Mouse (Mus musculus) B cell, adult 2 months (primary cell): ENCODE results near the gene Rilpl1.
A peak's percentile ranks its signal among the peaks of the same experiment; 100 is the strongest.
"Not testable (repeated sequence)": the region's sequence is repeated elsewhere in the genome, so short reads cannot be mapped to it uniquely, and the experiment has no call there.

Experiments used
- DNase-seq, 2 experiments: peaks; one replicate each; pipeline ENCODE4 v3.0.0; 2022

Rilpl1 gene

GRCm38 (mm10) chr5:124529191-124529651 lies 2.0 kb downstream of the Rilpl1 start:
- DNase-seq, result no peak

DNA sequence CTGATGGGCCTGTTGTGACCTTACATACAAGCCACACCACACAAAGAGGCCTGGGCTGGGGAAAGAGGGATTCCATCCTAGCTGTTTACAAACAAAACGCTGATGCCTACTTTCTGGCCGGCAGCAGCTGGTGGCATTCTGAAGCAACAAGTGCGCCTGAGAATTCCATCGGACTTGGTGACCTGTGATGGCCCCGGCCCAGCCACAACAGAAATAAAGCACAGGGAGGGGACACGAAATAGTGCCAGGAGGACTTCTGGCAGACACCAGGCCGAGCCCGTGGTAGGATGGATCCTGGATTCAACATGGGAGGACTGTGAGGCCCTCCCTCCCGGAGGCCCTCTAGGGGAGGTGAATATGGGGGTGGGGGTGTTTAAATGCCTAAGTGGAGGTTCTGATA lies 2.4 kb downstream of the Rilpl1 start:
- DNase-seq, result no peak

DNA sequence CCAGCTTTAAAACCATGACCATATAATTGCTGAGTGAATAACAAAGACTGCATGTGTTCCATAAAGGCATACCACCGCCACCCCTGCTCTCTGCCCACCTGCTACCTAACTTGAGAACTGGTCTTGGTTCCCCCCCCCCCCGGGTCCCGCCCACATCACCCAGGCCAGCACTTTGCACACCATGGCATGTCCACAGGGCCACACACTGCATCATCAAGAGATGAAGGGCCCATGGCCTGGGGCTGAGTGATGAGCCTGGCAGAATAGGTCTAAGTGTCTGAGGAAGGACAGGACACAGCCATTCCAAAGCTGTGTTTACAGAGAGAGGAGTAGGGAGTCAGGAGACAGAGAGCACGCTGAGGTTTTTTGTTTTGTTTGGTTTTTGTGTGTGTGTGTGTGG lies 2.8 kb downstream of the Rilpl1 start:
- DNase-seq, result no peak

GRCm38 (mm10) chr5:124524943-124525342 lies 6.2 kb downstream of the Rilpl1 start:
- DNase-seq, result no peak

- DNase-seq, result no peak
Observed at GRCm38 (mm10) chr5:124523032-124523431, 8.2 kb downstream of the Rilpl1 start.

DNA sequence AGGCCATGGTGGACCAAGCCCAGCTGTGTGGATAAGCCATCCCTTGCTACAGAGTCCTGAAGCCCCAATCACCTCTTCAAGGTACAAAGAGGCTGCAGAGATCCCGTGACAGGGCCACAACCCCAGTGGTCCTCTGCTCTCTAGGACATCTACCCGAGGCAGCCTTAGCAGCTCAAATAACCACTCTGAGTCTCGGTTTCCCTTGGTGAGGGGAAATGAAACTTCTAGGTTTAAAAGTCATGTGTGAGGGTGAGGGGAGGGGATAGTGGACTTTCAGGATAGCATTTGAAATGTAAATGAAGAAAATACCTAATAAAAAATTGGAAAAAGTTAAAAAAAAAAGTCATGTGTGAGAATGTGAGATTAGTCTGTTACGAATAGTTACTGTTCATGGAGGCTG lies 9.6 kb downstream of the Rilpl1 start:
- peak in 1 of 2 experiments; percentile 21 for DNase-seq

GRCm38 (mm10) chr5:124518648-124519047 lies 12.5 kb downstream of the Rilpl1 start:
- no peak for DNase-seq

- DNase-seq, result no peak
Observed at GRCm38 (mm10) chr5:124515789-124516188, 15.4 kb downstream of the Rilpl1 start.

GRCm38 (mm10) chr5:124510536-124511050 lies 20.6 kb downstream of the Rilpl1 start:
- no peak for DNase-seq

DNA sequence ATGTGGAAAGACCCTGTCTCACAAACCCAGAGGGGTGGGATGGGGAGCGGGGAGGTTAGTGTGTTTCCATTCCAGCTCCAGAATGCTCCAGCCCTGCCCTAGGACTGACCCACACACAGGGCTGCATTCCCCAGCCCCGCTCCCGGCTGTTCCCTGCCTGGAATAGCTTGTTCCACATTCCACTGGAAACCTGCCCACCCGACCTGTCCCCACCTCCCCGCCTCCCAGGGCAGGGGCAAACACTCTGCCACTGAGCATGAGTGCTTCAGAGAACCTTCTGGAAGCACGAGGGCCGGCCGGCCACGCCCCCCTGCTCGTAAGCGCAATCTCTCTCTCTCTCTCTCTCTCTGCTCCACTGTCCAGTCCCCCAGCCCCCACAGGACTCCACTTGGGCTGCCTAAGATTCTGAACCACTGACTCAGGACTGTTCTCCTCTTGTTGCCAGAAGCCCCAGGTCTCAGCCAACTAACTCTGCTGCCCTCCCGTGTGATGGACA lies 21.4 kb downstream of the Rilpl1 start:
- DNase-seq, result no peak

GRCm38 (mm10) chr5:124509200-124509599 lies 22.0 kb downstream of the Rilpl1 start:
- DNase-seq, result no peak

DNA sequence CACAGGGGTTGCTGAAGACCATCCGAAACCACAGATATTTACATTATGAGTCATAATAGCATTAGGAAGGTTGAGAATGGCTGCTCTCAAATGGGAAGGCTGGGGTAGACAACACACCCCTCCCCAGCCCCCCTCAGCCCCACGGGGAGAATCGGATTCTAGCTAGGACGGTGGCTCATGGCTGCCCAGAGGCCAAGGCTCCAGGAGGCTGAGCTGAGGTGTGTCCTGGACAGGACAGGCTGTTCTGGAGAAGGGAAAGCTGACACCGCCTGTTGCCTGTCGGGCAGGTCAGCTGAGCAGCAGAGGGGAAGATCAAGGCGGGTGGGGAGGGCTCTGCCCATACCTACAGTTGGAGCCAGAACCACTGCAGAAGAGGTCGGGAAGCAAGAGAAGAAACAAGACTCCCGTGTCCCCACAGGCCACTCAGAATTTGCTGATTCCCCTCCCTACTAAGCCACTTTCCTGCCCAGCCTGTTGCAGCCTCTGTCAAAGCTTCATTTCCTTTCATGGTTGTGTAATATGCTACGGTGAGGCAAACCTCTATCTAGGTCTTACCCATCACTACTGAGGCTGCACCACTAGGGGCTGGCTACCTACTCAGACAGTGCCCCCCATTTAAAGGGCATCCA lies 24.3 kb downstream of the Rilpl1 start:
- DNase-seq, result no peak

DNA sequence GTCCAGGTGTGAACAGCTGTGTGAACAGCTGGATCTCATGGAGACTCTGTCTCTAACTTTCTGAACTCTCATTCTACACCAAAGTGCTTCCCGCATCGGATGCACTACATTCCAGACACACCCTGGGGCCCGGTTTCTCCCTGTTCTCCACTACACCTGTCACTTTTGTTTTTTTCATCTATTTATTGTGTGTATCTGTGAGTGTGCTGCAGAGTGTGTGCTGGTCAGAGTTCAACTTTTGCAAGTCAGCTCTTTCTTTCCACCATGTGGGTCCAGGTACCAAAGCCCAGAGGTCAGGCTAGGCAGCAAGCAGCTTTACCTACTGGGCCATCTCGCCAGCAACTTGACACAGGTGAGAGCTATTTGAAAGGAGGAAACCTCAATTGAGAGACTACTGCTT lies 26.0 kb downstream of the Rilpl1 start:
- no peak for DNase-seq

DNA sequence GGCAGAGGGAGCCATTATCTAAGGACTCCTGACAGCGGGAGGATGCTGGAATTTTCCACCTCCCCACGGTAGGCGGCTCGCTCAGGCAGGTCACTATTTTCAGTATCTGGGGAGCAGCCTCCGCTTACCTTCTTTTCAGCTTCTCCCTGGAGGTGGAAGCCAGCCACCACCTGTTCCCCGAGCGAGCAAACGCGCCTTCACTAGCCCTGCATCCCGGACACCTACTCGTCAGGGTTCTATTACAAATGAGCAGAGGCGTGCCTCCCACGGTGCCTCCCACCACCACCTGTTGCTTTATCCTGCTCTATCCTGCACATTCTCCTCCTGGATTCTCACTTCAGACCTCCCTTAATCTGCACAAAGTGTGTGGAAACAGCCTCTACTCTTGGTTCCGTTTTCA lies 27.4 kb downstream of the Rilpl1 start:
- no peak for DNase-seq

- DNase-seq, result no peak
Observed at GRCm38 (mm10) chr5:124501541-124501940, 29.6 kb downstream of the Rilpl1 start.

DNA sequence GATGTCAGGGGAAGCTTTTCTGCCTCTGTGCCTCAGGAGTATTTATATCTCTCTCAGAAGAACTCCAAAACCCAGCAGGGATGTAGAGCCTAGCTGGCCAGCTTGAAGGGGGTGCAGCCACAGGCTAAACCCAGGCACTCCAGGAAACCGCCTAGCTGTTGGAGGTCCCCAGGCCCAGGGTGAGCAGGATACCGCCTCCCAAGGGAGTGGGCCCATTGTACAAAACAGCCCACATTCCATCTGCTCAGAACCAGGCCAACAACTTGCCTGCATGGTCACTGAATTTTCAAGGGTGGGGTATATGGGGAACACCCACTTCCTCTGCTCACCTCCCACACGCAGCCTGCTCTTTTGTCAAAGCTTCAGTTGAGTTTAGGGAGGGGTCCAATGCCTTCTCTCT lies 30.6 kb downstream of the Rilpl1 start:
- DNase-seq, result no peak

- DNase-seq, result not testable (repeated sequence)
Observed at GRCm38 (mm10) chr5:124500037-124500436, 31.2 kb downstream of the Rilpl1 start.

DNA sequence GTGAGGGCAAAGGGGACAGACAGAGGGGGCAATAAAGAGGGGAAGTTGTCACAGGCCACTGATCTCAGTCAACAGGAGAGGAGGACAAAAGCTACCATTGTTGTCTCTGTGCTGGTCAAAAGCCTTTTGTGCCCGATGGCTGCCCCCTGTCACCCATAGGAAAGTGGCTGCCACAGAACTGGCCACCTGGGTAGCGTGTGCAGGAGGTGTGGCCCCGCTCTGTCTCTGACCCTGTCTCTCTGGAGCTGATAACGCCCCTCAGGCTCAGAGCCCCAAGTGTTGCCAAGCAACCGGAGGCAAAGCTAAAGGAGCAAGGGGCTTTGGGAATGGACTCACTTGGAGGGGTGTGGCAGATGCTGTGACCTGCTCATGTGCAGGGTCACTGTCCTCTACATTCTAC lies 32.2 kb downstream of the Rilpl1 start:
- DNase-seq, result no peak

DNA sequence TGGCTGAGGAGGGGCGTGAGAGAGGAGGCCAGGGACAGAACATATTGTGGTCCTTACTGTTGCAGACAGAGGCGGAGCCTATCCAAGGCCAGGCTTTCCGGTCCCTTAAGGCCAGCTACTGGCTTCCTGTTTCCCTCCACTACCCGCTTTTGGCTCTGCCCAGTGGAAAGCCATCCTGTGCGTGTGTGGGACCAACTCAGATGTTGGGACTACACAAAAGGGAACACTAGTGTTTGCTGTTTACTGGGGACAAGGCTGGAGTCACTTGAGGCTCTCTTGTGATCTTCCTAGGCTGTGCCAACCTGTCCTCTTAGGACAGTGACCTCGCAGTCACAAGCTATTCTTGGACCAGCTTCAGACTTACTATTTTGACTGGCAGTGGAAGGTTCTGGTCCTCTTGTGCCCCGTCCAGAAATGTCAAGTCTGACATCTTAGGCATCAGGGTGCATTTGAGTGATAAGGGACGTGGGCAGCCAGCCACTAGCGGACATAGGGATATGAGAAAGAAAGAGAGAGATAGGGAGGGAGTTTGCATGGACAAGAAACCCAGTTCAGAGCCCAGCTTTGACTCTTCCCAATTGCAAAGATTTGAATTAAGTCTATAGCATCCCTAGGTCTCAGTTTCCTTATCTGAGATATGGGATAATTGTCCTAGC lies 32.8 kb downstream of the Rilpl1 start:
- no peak for DNase-seq

DNA sequence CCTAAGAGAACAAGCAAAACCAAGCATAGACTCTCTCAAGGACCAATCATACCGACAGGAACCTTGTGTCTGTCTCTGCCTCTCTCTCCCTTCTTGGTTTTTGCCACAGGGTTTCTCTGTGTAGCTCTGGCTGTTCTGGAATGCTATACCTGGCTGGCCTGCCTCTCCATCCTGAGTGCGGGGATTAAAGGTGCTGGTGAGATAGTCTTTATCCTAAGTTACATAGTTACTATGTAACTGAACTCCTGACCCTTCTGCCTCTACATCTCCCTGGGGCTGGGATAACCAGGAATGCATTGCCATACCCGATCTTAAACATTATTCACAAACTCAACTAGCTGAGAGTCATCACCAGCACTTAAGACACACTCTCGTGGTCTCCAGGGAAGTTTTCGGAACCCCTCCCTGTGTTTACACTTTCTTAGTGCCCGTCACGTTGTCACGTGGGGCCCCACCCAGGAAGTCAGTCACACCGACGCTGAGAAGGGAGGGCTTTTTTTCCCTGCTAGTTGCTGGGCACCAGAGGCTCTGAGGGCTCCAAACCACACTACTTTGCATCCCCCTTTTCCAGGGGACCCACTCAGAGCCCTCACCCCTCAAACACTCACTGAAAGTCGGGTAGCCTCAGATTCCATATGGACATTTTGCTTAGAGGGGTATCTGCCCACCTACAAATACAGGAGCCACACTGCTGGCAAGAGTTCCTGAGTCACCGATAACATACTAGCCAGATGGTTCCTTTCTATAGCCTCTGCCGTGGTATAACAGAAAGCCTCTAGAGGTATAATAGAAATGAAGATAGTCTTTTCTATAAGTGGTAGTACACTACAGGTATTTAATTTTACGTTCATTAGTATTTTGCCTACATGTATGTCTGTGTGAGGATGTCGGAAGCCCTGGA lies 34.3 kb downstream of the Rilpl1 start:
- DNase-seq, result peak; percentile 67 to 70

DNA sequence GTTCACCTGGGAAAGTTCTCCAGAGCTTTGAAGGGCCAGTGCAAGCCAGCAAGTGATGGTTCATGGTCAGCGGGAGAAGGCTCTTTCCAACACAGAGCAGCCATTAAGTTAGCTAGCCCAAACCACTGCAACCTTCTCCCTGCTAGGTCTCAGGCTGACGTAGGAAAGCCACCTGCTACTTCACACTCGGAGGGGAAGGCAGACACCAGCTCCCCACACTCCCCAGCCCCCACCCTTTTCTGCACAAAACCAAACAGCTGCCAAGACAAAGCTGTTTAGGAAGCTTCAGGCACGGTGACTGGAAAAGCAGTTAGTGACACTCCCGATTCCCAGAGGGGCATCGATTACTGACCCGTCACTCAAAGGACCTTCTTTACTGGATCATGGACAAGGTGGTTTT lies 35.6 kb downstream of the Rilpl1 start:
- no peak for DNase-seq

DNA sequence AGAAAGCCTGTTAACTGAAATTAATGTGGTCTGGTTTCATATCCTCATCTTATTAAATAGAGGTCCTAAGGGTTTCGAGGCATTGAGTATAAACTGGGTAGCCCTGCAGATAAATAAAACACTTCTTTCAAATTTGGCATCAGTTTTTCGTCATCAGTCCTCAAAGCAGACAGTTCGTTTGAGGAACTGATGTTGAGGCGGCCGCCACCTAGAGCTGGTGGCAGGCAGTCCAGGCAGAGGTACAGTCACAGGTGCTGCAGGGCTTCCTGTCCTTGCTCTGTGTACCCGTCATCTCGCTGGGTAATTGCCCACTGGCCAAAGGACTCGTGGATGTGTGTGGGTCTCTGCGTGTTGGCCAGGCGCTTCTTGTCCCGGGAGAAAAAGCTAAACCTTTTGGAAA lies 37.7 kb downstream of the Rilpl1 start:
- peak; percentile 55 to 61 for DNase-seq

DNA sequence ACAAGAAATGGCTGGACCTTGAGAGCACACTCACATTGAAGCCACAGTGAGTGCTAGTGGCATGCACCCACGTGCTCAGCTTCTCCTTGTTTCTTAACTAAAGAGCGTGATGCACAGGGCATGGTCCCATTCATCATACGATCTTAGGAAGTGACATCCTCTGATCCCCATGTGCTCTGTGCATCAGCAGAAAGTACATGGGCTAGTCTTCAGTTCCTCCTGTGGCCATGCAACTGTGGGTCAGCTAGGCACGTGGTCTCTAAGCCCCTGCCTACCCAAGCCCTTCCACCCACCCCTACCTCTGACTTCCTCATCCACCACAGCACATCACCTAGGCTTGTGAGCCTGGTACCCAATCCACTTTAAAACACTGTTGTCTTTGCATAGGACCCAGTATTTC lies 38.6 kb downstream of the Rilpl1 start:
- no peak for DNase-seq
